Mouse (Mus musculus): ENCODE measurements around the gene Xxylt1.

Xxylt1 gene

GRCm38 (mm10) chr16:31024221-31024620, 57.0 kb downstream of the Xxylt1 start:
- no peak for DNase-seq (ENCODE audit: low spot score)

- DNase-seq (ENCODE audit: low spot score), result no peak
Observed at GRCm38 (mm10) chr16:31023803-31024202, 57.4 kb downstream of the Xxylt1 start.

GRCm38 (mm10) chr16:31022287-31022686, 58.9 kb downstream of the Xxylt1 start:
- peak; percentile 68 for DNase-seq (ENCODE audit: low spot score)

GRCm38 (mm10) chr16:31019514-31019913, 61.7 kb downstream of the Xxylt1 start:
- peak; percentile 54 for DNase-seq (ENCODE audit: low spot score)

- DNase-seq (ENCODE audit: low spot score), result no peak
Observed at GRCm38 (mm10) chr16:31017687-31018413, 63.4 kb downstream of the Xxylt1 start.

- DNase-seq (ENCODE audit: low spot score), result no peak
Observed at GRCm38 (mm10) chr16:31016669-31017068, 64.6 kb downstream of the Xxylt1 start.

- DNase-seq (ENCODE audit: low spot score), result no peak
Observed at GRCm38 (mm10) chr16:31016169-31016568, 65.1 kb downstream of the Xxylt1 start.

GRCm38 (mm10) chr16:31015271-31015670, 66.0 kb downstream of the Xxylt1 start:
- DNase-seq (ENCODE audit: low spot score), result no peak

- no peak for DNase-seq (ENCODE audit: low spot score)
Observed at GRCm38 (mm10) chr16:31012236-31012635, 69.0 kb downstream of the Xxylt1 start.

GRCm38 (mm10) chr16:31010443-31010842, 70.8 kb downstream of the Xxylt1 start:
- no peak for DNase-seq (ENCODE audit: low spot score)

- DNase-seq (ENCODE audit: low spot score), result peak; percentile 36
Observed at GRCm38 (mm10) chr16:31008326-31008725, 72.9 kb downstream of the Xxylt1 start.

- DNase-seq (ENCODE audit: low spot score), result no peak
Observed at GRCm38 (mm10) chr16:31007582-31007981, 73.7 kb downstream of the Xxylt1 start.

GRCm38 (mm10) chr16:31005693-31006092, 75.5 kb downstream of the Xxylt1 start:
- peak; percentile 45 for DNase-seq (ENCODE audit: low spot score)

GRCm38 (mm10) chr16:31004321-31004682, 76.9 kb downstream of the Xxylt1 start:
- DNase-seq (ENCODE audit: low spot score), result no peak

- peak; percentile 58 for DNase-seq (ENCODE audit: low spot score)
Observed at GRCm38 (mm10) chr16:31003592-31004320, 77.5 kb downstream of the Xxylt1 start.

GRCm38 (mm10) chr16:31002926-31003325, 78.3 kb downstream of the Xxylt1 start:
- no peak for DNase-seq (ENCODE audit: low spot score)

- DNase-seq (ENCODE audit: low spot score), result no peak
Observed at GRCm38 (mm10) chr16:31002117-31002516, 79.1 kb downstream of the Xxylt1 start.

- no peak for DNase-seq (ENCODE audit: low spot score)
Observed at GRCm38 (mm10) chr16:30998711-30999110, 82.5 kb downstream of the Xxylt1 start.

- DNase-seq (ENCODE audit: low spot score), result no peak
Observed at GRCm38 (mm10) chr16:30998048-30998447, 83.2 kb downstream of the Xxylt1 start.

- DNase-seq (ENCODE audit: low spot score), result no peak
Observed at GRCm38 (mm10) chr16:30995446-30995845, 85.8 kb downstream of the Xxylt1 start.

GRCm38 (mm10) chr16:30994881-30995280, 86.4 kb downstream of the Xxylt1 start:
- DNase-seq (ENCODE audit: low spot score), result no peak

GRCm38 (mm10) chr16:30994296-30994695, 86.9 kb downstream of the Xxylt1 start:
- no peak for DNase-seq (ENCODE audit: low spot score)

GRCm38 (mm10) chr16:30992568-30992967, 88.7 kb downstream of the Xxylt1 start:
- no peak for DNase-seq (ENCODE audit: low spot score)

GRCm38 (mm10) chr16:30990661-30991060, 90.6 kb downstream of the Xxylt1 start:
- no peak for DNase-seq (ENCODE audit: low spot score)

All from lung, postnatal 25 days (tissue).